Mouse (Mus musculus): ENCODE data around the gene Il7r.

Gene Il7r

DNA sequence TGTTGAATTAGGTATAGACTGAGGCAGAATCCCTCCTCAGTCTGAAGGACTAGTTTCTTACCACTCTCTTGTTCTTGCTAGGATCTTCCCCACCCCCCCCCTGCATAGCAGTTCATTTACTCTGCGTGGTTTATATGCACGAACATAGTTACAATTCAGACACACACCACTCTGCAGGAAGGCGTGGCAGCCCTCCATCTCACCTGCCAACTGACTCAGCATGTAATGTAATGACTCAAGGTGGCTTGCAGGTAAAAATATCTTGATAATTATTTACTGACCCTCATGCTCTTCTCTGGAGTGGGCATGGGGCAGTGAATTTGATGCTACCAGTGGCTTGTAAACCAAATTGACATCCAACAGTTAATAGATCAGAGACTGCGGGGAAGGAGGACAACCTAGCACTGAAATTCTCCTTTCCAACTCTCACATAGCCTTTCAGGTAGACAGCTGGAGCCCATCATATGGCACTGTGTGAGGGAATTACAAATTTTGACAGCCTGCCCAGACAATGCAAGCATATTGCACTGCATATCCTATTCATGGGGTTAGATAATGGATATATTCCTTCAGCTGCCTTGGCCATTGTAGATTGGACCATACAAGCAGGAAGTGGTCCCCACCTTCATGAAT lies 58.8 kb downstream of the Il7r start:
- no peak for DNase-seq (ENCODE audit: low spot score)

DNA sequence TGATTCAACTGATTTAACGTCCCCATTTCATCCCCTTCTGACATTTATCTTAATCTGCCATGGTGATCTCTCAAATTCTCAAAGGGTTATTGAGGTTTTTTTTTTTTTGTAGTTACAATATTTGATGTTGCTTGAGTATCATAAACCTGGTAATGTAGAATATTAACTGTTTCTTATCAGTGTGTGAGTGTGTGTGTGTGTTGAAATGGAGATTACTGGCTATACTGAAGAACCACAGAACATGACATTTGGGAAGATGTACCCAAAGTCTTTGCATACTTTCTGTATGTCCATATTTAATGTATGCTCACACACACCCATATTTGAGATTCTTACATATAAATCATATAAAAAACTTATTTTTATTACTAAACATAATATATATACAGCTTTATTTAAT lies 65.9 kb downstream of the Il7r start:
- DNase-seq (ENCODE audit: low spot score): no peak

DNA sequence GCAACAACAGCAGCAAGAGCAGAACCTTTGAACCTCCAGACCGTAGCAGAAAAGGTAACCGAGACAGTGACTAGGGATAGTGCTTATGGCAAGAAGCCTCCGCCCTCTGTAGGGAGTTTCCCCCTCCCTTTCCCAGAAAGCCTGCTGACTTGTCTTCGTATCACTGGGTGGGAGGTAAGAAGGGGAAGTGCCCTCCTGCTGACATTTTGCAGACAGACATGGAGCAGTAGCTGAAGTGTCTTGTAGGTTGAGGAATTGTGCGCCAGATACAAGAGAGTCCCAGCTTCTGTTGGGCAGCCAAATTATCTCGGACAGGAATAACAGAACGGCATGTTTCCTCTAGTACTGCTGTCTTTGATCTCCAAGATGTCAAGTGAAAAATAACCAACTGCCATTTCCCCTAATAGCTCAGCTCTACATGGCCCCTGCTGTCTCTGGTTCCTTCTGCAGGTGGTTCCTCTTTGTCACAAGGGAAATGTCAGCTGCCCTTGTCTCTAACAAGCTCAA lies 66.4 kb downstream of the Il7r start:
- DNase-seq (ENCODE audit: low spot score): no peak
